Mouse (Mus musculus) kidney, adult 2 months (tissue): Measurements from ENCODE around the gene Gm49321.

ENCODE experiments used
- CTCF ChIP-seq: fragments of 200-500 bp; conservative IDR thresholded peaks from 2 replicates; pipeline ENCODE4 v1.5.1; 2011; ENCODE audit warnings: low read depth, mild to moderate bottlenecking, control low read depth, low read length, moderate library complexity, mixed read lengths; ENCODE audit not compliant: insufficient read depth, insufficient read length
- POLR2A ChIP-seq: fragments of 200-500 bp; IDR thresholded peaks from one replicate; pipeline ENCODE4 v1.6.1; 2011; ENCODE audit warnings: low read depth, low read length, control low read depth

GRCm38 (mm10) chr12:73930266-73930665, 7.2 kb upstream of the Gm49321 start:
- no peak for TF ChIP-seq CTCF
- no peak for TF ChIP-seq POLR2A
